Mouse (Mus musculus) c-Kit-positive CD71-positive TER-119-positive erythroid progenitor cells, embryonic 14.5 days (primary cell): ENCODE results near the gene Gm45717.

Experiments
- DNase-seq: peaks from one replicate; pipeline ENCODE4 v3.0.0-alpha.2; 2013; ENCODE audit warnings: low spot score

The Gm45717 gene

DNA sequence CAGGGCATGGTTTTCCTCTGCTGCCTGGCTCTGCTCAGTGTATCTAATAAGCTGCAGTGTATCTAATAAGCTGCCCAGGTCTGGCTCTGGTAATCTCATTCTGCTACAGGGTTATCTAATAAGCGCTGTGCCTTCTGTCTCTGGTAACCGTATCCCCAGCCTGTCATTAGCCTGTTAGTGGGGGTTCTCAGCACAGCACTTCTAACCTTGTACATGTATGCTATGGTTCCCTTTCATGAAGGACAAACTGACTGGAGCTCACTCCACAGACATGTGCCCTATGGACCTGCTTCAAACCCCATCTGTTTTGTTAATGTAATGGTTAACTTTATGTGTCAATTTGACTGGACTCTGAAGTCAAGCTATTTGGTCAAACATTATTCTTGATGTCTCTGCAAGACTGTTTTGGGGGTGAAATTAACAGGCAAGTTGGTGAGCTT, 50.1 kb downstream of the Gm45717 start:
- no peak for DNase-seq

DNA sequence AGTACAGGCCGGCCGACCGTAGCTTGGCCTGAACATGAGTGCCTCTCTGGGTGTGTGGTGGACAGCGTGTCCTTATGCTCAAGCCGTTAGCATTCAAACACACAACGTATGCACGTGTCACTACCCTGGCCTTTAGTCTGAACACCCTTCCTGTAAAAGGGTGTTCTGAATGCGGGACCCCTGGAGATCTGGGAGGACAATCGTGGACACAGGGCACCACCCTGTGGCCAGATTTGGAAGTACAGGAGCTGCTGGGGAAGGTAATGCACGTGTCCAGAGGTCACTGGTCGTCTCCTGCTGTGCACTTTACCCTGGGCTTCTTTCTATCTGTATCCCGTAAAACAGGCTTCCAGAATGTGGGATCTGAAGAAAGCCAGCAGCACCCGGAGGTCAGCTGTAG, 52.5 kb downstream of the Gm45717 start:
- DNase-seq, result peak; percentile 60

- DNase-seq, result no peak
These were observed 53.5 kb downstream of the Gm45717 start for GRCm38 (mm10) chr7:140902036-140902875.

DNA sequence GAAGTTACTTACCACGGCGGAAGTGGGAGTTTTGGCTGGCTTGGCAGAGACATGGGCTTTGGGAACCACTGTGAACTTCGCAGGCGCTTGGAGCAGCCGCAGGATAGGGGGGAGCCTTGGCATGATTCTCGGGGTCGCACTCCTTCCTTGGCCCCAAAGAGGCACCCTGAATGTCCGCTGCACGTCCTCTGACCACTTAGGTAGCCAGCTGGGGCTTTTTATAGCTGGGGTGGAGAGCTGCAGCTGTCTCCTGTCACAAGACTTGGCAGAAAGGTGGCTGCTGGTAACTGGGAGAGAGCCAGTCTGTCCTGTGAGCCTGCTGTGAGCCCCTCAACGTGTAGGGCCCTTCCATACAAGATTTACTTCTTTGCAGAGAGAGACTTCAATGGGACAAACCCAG, 55.5 kb downstream of the Gm45717 start, which contains the start of gene Cox8b:
Gene Cox8b, minus strand, starts transcription at position 227 of the 400 bp plus-strand sequence.
- DNase-seq, result no peak
